Mouse (Mus musculus): ENCODE measurements around the gene Tusc2. TPM values are rescaled to one million over a fixed set of nuclear protein-coding genes. Genes with fewer than 3 reads are reported as not detected.

Gene Tusc2
- 22.6 and 27.4 TPM in 2 replicates for total RNA-seq (2014; rRNA removed)
- 52.8 and 58.1 TPM in 2 replicates for polyA plus RNA-seq (2012; rRNA removed)

DNA sequence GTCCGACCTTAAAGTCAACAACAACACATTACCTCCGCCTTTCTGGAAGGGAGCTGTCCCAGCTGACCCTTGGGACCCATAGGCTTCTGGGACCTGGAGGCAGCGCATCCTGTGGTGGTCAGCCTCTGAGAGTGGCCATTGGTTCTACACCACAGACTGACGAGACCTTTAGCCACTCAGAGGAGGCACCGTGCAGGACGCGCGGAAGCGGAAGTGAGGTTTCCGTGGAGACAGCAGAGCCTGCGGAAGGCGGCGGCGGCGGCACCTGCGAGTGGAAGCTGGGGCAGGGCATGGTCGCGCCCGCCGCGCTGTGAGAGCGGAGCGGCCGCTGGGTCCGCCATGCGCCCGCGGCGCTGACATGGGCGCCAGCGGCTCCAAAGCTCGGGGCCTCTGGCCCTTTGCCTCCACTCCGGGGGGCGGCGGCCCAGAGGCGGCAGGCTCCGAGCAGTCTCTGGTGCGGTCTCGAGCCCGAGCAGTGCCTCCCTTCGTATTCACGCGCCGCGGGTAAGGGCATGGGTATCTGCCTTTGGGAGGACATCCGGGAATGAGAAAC, at the start of gene Tusc2:
TSS of gene Tusc2 (plus strand) at position 227 of the 553 bp plus-strand sequence.
- DNase-seq (ENCODE audit: extremely low read depth, low read depth, low spot score), result peak; percentile 97
- Histone ChIP-seq H3K36me3 (ENCODE audit: control insufficient read depth, insufficient read depth, low read length) (peaks cover 27% of the 10 kb centered on the region), H3K27ac (replicated peaks; ENCODE audit: insufficient read depth, low read depth, low read length) (peak within 1 kb of the TSS; percentile 80), H3K9ac (ENCODE audit: low read depth, low read length) (peak within 1 kb of the TSS; percentile 89), H3K4me3 (ENCODE audit: insufficient read depth, low read depth, low read length) (peak within 1 kb of the TSS; percentile 79), H3K4me1 (ENCODE audit: control insufficient read depth, insufficient read depth, low read length) (peaks cover 21% of the 10 kb centered on the region), H3K27me3 (ENCODE audit: control insufficient read depth, insufficient read depth, low read length) (no peaks in the 10 kb centered on the region), H3K79me2 (ENCODE audit: control insufficient read depth, insufficient read depth, low read length) (peaks cover 9% of the 10 kb centered on the region; the same call in 1 of the 2 replicates)
- no peak for TF ChIP-seq CTCF (IDR thresholded peaks at IDR 0.05; ENCODE audit: low read depth, low read length)
- TF ChIP-seq POLR2A (IDR thresholded peaks at IDR 0.05; ENCODE audit: extremely low read depth, insufficient read depth, low read length), result peak; percentile 53; the same call in 1 of the 2 replicates
- WGBS, result under 1% methylated on average over 46 of the region's 46 CpGs

DNA sequence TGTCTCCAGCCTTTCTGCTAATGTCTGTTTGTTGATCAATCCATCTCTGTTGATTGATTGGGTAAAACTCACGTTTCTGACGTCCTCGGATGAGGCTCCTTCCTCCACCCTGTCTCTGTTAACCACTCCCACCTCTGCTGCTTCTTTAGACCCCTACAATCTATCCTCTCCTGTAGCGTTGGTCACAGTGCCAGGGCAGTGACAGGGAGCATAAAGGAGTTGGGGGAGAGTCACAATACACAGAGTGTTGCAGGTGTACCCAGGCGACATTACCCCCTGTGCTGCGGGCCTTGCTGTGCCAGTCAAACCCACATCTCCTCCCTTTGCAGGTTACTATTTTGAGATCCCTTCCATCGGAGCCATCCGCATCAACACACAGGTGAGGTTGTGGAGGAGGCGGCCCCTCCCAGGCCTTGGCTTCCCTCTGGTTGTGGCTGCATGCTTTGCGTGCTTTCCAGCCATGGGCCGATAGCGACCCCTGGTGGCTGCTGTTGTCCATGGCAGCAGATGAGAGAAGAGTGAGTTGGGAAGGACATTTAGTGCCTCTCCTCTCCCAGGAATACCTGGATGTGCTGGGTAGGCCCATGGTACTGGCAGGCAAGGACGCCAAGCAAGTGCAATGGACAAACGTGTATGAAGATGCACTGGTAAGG, 48.6 kb upstream of the Tusc2 start:
- WGBS, result 17% methylated on average over 14 of the region's 14 CpGs
- DNase-seq (ENCODE audit: extremely low read depth, low read depth, low spot score), result peak; percentile 31
- Histone ChIP-seq H3K79me2 (ENCODE audit: control insufficient read depth, insufficient read depth, low read length) (no peaks in the 10 kb centered on the region), H3K4me3 (ENCODE audit: insufficient read depth, low read depth, low read length) (no peak overlapping the region), H3K27me3 (ENCODE audit: control insufficient read depth, insufficient read depth, low read length) (no peaks in the 10 kb centered on the region), H3K27ac (replicated peaks; ENCODE audit: insufficient read depth, low read depth, low read length) (no peak overlapping the region), H3K4me1 (ENCODE audit: control insufficient read depth, insufficient read depth, low read length) (no peaks in the 10 kb centered on the region), H3K36me3 (ENCODE audit: control insufficient read depth, insufficient read depth, low read length) (no peaks in the 10 kb centered on the region), H3K9ac (ENCODE audit: low read depth, low read length) (no peak overlapping the region)
- no peak for TF ChIP-seq POLR2A (IDR thresholded peaks at IDR 0.05; ENCODE audit: extremely low read depth, insufficient read depth, low read length)
- peak; percentile 99 for TF ChIP-seq CTCF (IDR thresholded peaks at IDR 0.05; ENCODE audit: low read depth, low read length)

DNA sequence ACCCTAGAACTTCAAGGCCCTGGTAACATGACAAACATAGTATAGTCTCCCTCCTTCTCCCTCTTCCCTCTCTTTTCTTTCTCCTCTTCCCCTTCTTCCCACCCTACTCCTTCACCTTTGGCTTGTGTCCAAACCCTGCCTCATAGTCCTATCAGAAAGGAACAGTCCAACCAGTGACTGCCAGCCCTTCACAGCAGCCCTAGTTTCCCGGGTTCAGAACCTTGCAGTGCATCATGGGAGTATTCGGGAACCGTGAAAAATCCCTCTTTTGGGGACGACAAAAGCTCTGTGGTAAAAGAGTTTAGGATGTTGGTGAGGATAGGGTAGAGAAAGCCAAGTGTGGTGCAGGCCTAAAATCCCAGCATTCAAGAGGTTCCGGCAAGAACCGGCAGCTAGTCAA, 42.7 kb upstream of the Tusc2 start:
- H3K79me2 ChIP-seq (ENCODE audit: control insufficient read depth, insufficient read depth, low read length), result no peaks in the 10 kb centered on the region
- 74% methylated on average over 6 of the region's 6 CpGs for WGBS
- no peak for DNase-seq (ENCODE audit: extremely low read depth, low read depth, low spot score)
- H3K4me1 ChIP-seq (ENCODE audit: control insufficient read depth, insufficient read depth, low read length), result no peaks in the 10 kb centered on the region
- no peak overlapping the region for H3K27ac ChIP-seq (replicated peaks; ENCODE audit: insufficient read depth, low read depth, low read length)
- no peak for TF ChIP-seq POLR2A (IDR thresholded peaks at IDR 0.05; ENCODE audit: extremely low read depth, insufficient read depth, low read length)
- no peak for TF ChIP-seq CTCF (IDR thresholded peaks at IDR 0.05; ENCODE audit: low read depth, low read length)
- no peak overlapping the region for H3K9ac ChIP-seq (ENCODE audit: low read depth, low read length)
- H3K4me3 ChIP-seq (ENCODE audit: insufficient read depth, low read depth, low read length), result no peak overlapping the region
- H3K36me3 ChIP-seq (ENCODE audit: control insufficient read depth, insufficient read depth, low read length), result no peaks in the 10 kb centered on the region
- no peaks in the 10 kb centered on the region for H3K27me3 ChIP-seq (ENCODE audit: control insufficient read depth, insufficient read depth, low read length)

DNA sequence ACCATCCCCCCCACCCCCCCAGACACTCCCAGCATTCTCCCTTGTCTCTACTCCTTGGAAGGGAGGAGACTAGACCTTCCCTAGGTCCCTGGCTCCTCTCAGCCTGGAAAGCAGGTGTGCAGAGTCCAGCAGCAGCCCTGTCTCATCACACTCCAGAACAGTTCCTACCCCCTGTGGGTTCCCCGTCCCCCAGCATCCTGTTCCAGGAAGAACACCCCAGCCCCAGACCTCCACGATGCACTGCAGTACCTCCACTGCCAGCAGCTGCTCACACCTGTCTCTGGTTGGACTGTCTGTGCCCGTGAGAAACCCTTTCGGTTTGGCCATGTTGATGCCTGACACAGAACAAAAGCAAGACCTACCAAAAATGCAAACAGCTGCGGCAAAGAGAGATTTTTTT, 41.9 kb upstream of the Tusc2 start:
- no peaks in the 10 kb centered on the region for H3K79me2 ChIP-seq (ENCODE audit: control insufficient read depth, insufficient read depth, low read length)
- H3K4me1 ChIP-seq (ENCODE audit: control insufficient read depth, insufficient read depth, low read length), result no peaks in the 10 kb centered on the region
- H3K4me3 ChIP-seq (ENCODE audit: insufficient read depth, low read depth, low read length), result no peak overlapping the region
- DNase-seq (ENCODE audit: extremely low read depth, low read depth, low spot score), result no peak
- H3K36me3 ChIP-seq (ENCODE audit: control insufficient read depth, insufficient read depth, low read length), result no peaks in the 10 kb centered on the region
- TF ChIP-seq CTCF (IDR thresholded peaks at IDR 0.05; ENCODE audit: low read depth, low read length), result no peak
- TF ChIP-seq POLR2A (IDR thresholded peaks at IDR 0.05; ENCODE audit: extremely low read depth, insufficient read depth, low read length), result no peak
- 66% methylated on average over 5 of the region's 5 CpGs for WGBS
- H3K27ac ChIP-seq (replicated peaks; ENCODE audit: insufficient read depth, low read depth, low read length), result no peak overlapping the region
- no peak overlapping the region for H3K9ac ChIP-seq (ENCODE audit: low read depth, low read length)
- H3K27me3 ChIP-seq (ENCODE audit: control insufficient read depth, insufficient read depth, low read length), result no peaks in the 10 kb centered on the region

DNA sequence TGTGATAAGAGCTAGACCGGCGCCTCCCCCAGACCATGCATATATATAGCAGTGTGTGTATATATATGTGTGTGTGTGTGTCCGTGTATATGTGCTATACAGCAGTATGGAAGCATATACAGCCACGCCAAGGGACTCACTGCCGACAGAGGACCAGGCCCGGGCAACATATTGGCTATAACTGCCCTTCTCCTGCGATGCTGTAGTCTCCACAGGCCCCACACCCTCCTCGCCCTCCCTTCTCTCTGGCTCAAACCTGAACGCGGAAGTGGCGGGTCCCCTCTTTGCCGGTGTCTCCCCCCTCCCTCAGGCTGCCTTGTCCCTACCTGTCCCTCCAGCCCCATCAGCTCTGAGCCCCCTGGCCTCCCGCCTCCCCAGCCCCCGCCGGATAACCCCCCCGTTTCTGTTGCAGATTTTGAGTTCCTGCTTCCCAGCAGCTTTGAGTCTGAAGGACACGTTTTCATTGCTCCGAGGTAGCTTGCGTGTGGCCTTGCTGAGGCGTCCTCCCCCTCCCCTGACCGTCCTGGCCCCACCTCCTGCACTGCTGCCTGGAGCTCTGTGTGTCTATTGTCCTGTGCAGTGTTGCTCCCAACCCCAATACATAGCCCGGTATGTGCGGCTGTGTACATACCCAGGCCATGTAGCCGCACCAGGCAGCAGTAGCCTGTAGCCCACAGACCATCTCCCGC, 41.2 kb upstream of the Tusc2 start:
- Histone ChIP-seq H3K27ac (replicated peaks; ENCODE audit: insufficient read depth, low read depth, low read length) (no peak overlapping the region), H3K4me3 (ENCODE audit: insufficient read depth, low read depth, low read length) (no peak overlapping the region; the same call in 1 of the 2 replicates), H3K79me2 (ENCODE audit: control insufficient read depth, insufficient read depth, low read length) (no peaks in the 10 kb centered on the region), H3K4me1 (ENCODE audit: control insufficient read depth, insufficient read depth, low read length) (no peaks in the 10 kb centered on the region), H3K36me3 (ENCODE audit: control insufficient read depth, insufficient read depth, low read length) (no peaks in the 10 kb centered on the region), H3K9ac (ENCODE audit: low read depth, low read length) (no peak overlapping the region), H3K27me3 (ENCODE audit: control insufficient read depth, insufficient read depth, low read length) (peaks cover 3% of the 10 kb centered on the region; the same call in 1 of the 2 replicates)
- WGBS, result 25% methylated on average over 25 of the region's 25 CpGs
- TF ChIP-seq CTCF (IDR thresholded peaks at IDR 0.05; ENCODE audit: low read depth, low read length) (no peak), POLR2A (IDR thresholded peaks at IDR 0.05; ENCODE audit: extremely low read depth, insufficient read depth, low read length) (no peak)
- no peak for DNase-seq (ENCODE audit: extremely low read depth, low read depth, low spot score)
